Mouse (Mus musculus) forebrain, embryonic 15.5 days (tissue): ENCODE results near the gene Cdc14b. TPM values are rescaled to one million over a fixed set of nuclear protein-coding genes. Genes with fewer than 3 reads are reported as not detected.

ENCODE experiments used
- ATAC-seq: fragments of 200-750 bp; cut with Nextera tagmentation; replicated peaks from 2 replicates; pipeline ENCODE4 v1.8.0; 2017; ENCODE audit warnings: mild to moderate bottlenecking, moderate TSS enrichment, moderate library complexity
- H3K27ac ChIP-seq: fragments of 300-500 bp; sonication (generic); replicated peaks from 2 replicates; pipeline ENCODE4 v1.5.1; 2015; ENCODE audit warnings: mild to moderate bottlenecking, inconsistent platforms
- H3K27me3 ChIP-seq: fragments of 300-500 bp; sonication (generic); 2 replicates; pipeline ENCODE4 v1.6.1; 2015; ENCODE audit warnings: inconsistent platforms
- H3K36me3 ChIP-seq: fragments of 300-500 bp; sonication (generic); 2 replicates; pipeline ENCODE4 v1.6.1; 2015; ENCODE audit warnings: mild to moderate bottlenecking, inconsistent platforms
- H3K4me1 ChIP-seq: fragments of 300-500 bp; sonication (generic); 2 replicates; pipeline ENCODE4 v1.6.1; 2015; ENCODE audit warnings: inconsistent platforms
- H3K4me2 ChIP-seq: fragments of 300-500 bp; sonication (generic); replicated peaks from 2 replicates; pipeline ENCODE4 v1.6.1; 2015; ENCODE audit warnings: mild to moderate bottlenecking, inconsistent platforms
- H3K4me3 ChIP-seq: fragments of 300-500 bp; sonication (generic); 2 replicates; pipeline ENCODE4 v1.5.1; 2015; ENCODE audit warnings: mild to moderate bottlenecking, inconsistent platforms
- H3K9ac ChIP-seq: fragments of 300-500 bp; sonication (generic); replicated peaks from 2 replicates; pipeline ENCODE4 v1.6.1; 2015; ENCODE audit warnings: mild to moderate bottlenecking, inconsistent platforms
- H3K9me3 ChIP-seq: fragments of 300-500 bp; sonication (generic); 2 replicates; pipeline ENCODE4 v1.6.1; 2016; ENCODE audit warnings: inconsistent platforms
- WGBS: fragments of 180-500 bp; shearing (Covaris S2); methylation state at CpG from one replicate; pipeline ENCODE4 v1.1.7; 2015; ENCODE audit warnings: mixed read lengths; 5-methylcytosine and 5-hydroxymethylcytosine counted together
- polyA plus RNA-seq: library from polyadenylated mRNA; unstranded; fragments of >200 nt; fragmentation: Nextera tagmentation; extraction: Ambion mirVana; gene quantifications from 2 replicates; pipeline ENCODE4 v1.2.1, GENCODE M21; 2015

Gene Cdc14b
- polyA plus RNA-seq, 1 experiment from 2014 or later, result 3.0 TPM

GRCm38 (mm10) chr13:64309842-64310241, 34.8 kb upstream of the Cdc14b start:
- H3K4me3 ChIP-seq, result no peak overlapping the region
- H3K27ac ChIP-seq, result no peak overlapping the region
- ATAC-seq, result no peak
- WGBS, result 88% methylated on average over 11 of the region's 11 CpGs
- no peaks in the 10 kb centered on the region for H3K9me3 ChIP-seq
- H3K27me3 ChIP-seq, result no peaks in the 10 kb centered on the region
- H3K9ac ChIP-seq, result no peak overlapping the region
- peaks cover 8% of the 10 kb centered on the region; the same call in 1 of the 2 replicates for H3K4me1 ChIP-seq
- no peak overlapping the region for H3K4me2 ChIP-seq
- no peaks in the 10 kb centered on the region for H3K36me3 ChIP-seq

- H3K4me2 ChIP-seq, result no peak overlapping the region
- H3K27me3 ChIP-seq, result no peaks in the 10 kb centered on the region
- no peaks in the 10 kb centered on the region for H3K9me3 ChIP-seq
- H3K9ac ChIP-seq, result no peak overlapping the region
- WGBS, result 66% methylated on average over 5 of the region's 5 CpGs
- no peak overlapping the region for H3K4me3 ChIP-seq
- H3K27ac ChIP-seq, result no peak overlapping the region
- no peak for ATAC-seq
- H3K36me3 ChIP-seq, result no peaks in the 10 kb centered on the region
- H3K4me1 ChIP-seq, result peaks cover 8% of the 10 kb centered on the region; the same call in 1 of the 2 replicates
Observed at GRCm38 (mm10) chr13:64309036-64309435, 33.9 kb upstream of the Cdc14b start.

GRCm38 (mm10) chr13:64307508-64307907, 32.4 kb upstream of the Cdc14b start:
- no peak for ATAC-seq
- Histone ChIP-seq H3K4me2 (no peak overlapping the region), H3K27me3 (no peaks in the 10 kb centered on the region), H3K9me3 (no peaks in the 10 kb centered on the region), H3K4me3 (no peak overlapping the region), H3K36me3 (no peaks in the 10 kb centered on the region), H3K4me1 (peaks cover 8% of the 10 kb centered on the region; the same call in 1 of the 2 replicates), H3K9ac (no peak overlapping the region), H3K27ac (no peak overlapping the region)
- 89% methylated on average over 5 of the region's 5 CpGs for WGBS

- 76% methylated on average over 3 of the region's 3 CpGs for WGBS
- peak; percentile 49 for ATAC-seq
Observed at GRCm38 (mm10) chr13:64306078-64306477, 31.0 kb upstream of the Cdc14b start.

GRCm38 (mm10) chr13:64299069-64299468, 24.0 kb upstream of the Cdc14b start:
- ATAC-seq, result no peak
- Histone ChIP-seq H3K4me2 (no peak overlapping the region), H3K9ac (no peak overlapping the region), H3K27me3 (no peaks in the 10 kb centered on the region), H3K36me3 (no peaks in the 10 kb centered on the region), H3K9me3 (no peaks in the 10 kb centered on the region), H3K27ac (no peak overlapping the region), H3K4me3 (no peak overlapping the region), H3K4me1 (no peaks in the 10 kb centered on the region)
- 93% methylated on average over 1 of the region's 1 CpGs for WGBS

More at GRCm38 (mm10) chr13:64306078-64306477, 31.0 kb upstream of the Cdc14b start:
- no peak overlapping the region for H3K27ac ChIP-seq
- H3K4me1 ChIP-seq, result no peaks in the 10 kb centered on the region
- H3K27me3 ChIP-seq, result no peaks in the 10 kb centered on the region
- H3K9ac ChIP-seq, result no peak overlapping the region
- no peaks in the 10 kb centered on the region for H3K9me3 ChIP-seq
- H3K36me3 ChIP-seq, result no peaks in the 10 kb centered on the region
- H3K4me3 ChIP-seq, result no peak overlapping the region
- H3K4me2 ChIP-seq, result no peak overlapping the region

- Histone ChIP-seq H3K27me3 (no peaks in the 10 kb centered on the region), H3K4me3 (no peak overlapping the region), H3K9me3 (no peaks in the 10 kb centered on the region), H3K4me2 (no peak overlapping the region), H3K27ac (no peak overlapping the region), H3K36me3 (no peaks in the 10 kb centered on the region), H3K4me1 (no peaks in the 10 kb centered on the region), H3K9ac (no peak overlapping the region)
- ATAC-seq, result no peak
- WGBS, result 53% methylated on average over 4 of the region's 4 CpGs
Observed at GRCm38 (mm10) chr13:64286791-64287190, 11.7 kb upstream of the Cdc14b start.

- Histone ChIP-seq H3K27me3 (no peaks in the 10 kb centered on the region), H3K9ac (no peak overlapping the region), H3K9me3 (no peaks in the 10 kb centered on the region), H3K4me3 (no peak overlapping the region), H3K27ac (no peak overlapping the region), H3K36me3 (no peaks in the 10 kb centered on the region), H3K4me2 (no peak overlapping the region), H3K4me1 (no peaks in the 10 kb centered on the region)
- ATAC-seq, result no peak
- 59% methylated on average over 4 of the region's 4 CpGs for WGBS
Observed at GRCm38 (mm10) chr13:64286321-64286720, 11.2 kb upstream of the Cdc14b start.

- H3K27ac ChIP-seq, result no peak overlapping the region
- H3K9ac ChIP-seq, result no peak overlapping the region
- ATAC-seq, result no peak
- H3K4me1 ChIP-seq, result no peaks in the 10 kb centered on the region
- H3K36me3 ChIP-seq, result no peaks in the 10 kb centered on the region
- no peaks in the 10 kb centered on the region for H3K9me3 ChIP-seq
- no peaks in the 10 kb centered on the region for H3K27me3 ChIP-seq
- H3K4me3 ChIP-seq, result no peak overlapping the region
- 96% methylated on average over 2 of the region's 2 CpGs for WGBS
- H3K4me2 ChIP-seq, result no peak overlapping the region
Observed at GRCm38 (mm10) chr13:64284676-64285075, 9.6 kb upstream of the Cdc14b start.

- no peak overlapping the region for H3K4me3 ChIP-seq
- WGBS, result 90% methylated on average over 5 of the region's 5 CpGs
Observed at GRCm38 (mm10) chr13:64280940-64281339, 5.8 kb upstream of the Cdc14b start.

GRCm38 (mm10) chr13:64275754-64276127, 651 bp upstream of the Cdc14b start:
- Histone ChIP-seq H3K27me3 (peaks cover 19% of the 10 kb centered on the region), H3K27ac (no peak overlapping the region), H3K4me1 (peaks cover 19% of the 10 kb centered on the region), H3K9ac (no peak overlapping the region), H3K9me3 (no peaks in the 10 kb centered on the region), H3K36me3 (no peaks in the 10 kb centered on the region), H3K4me2 (peak overlapping the region; percentile 99), H3K4me3 (peak overlapping the region; percentile 79)
- 13% methylated on average over 9 of the region's 9 CpGs for WGBS
- no peak for ATAC-seq

More at GRCm38 (mm10) chr13:64280940-64281339, 5.8 kb upstream of the Cdc14b start:
- Histone ChIP-seq H3K9ac (no peak overlapping the region), H3K36me3 (no peaks in the 10 kb centered on the region), H3K4me1 (no peaks in the 10 kb centered on the region), H3K27me3 (peaks cover 4% of the 10 kb centered on the region; the same call in 1 of the 2 replicates), H3K27ac (no peak overlapping the region), H3K4me2 (no peak overlapping the region), H3K9me3 (no peaks in the 10 kb centered on the region)
- no peak for ATAC-seq

GRCm38 (mm10) chr13:64273891-64274844, 922 bp downstream of the Cdc14b start:
- Histone ChIP-seq H3K27me3 (peaks cover 19% of the 10 kb centered on the region), H3K9ac (peak overlapping the region; percentile 52), H3K4me2 (peak overlapping the region; percentile 99), H3K4me3 (peak overlapping the region; percentile 79), H3K4me1 (peaks cover 19% of the 10 kb centered on the region), H3K9me3 (no peaks in the 10 kb centered on the region), H3K27ac (no peak overlapping the region), H3K36me3 (no peaks in the 10 kb centered on the region)
- WGBS, result under 1% methylated on average over 95 of the region's 95 CpGs
- peak; percentile 72 for ATAC-seq

GRCm38 (mm10) chr13:64273352-64273751, 1.7 kb downstream of the Cdc14b start:
- no peak for ATAC-seq
- peak overlapping the region; percentile 79; the same call in 1 of the 2 replicates for H3K4me3 ChIP-seq
- no peaks in the 10 kb centered on the region for H3K9me3 ChIP-seq
- H3K4me2 ChIP-seq, result peak overlapping the region; percentile 99
- H3K27me3 ChIP-seq, result peaks cover 19% of the 10 kb centered on the region
- H3K36me3 ChIP-seq, result no peaks in the 10 kb centered on the region
- WGBS, result 52% methylated on average over 8 of the region's 8 CpGs
- H3K4me1 ChIP-seq, result peaks cover 19% of the 10 kb centered on the region
- H3K27ac ChIP-seq, result no peak overlapping the region
- H3K9ac ChIP-seq, result no peak overlapping the region
